Mouse (Mus musculus) fat pad, adult 2 months (tissue): ENCODE data around the gene Gm45623.

Experiments
- DNase-seq: peaks from one replicate; pipeline ENCODE4 v3.0.0-alpha.2; 2011; ENCODE audit warnings: low read depth, low spot score; ENCODE audit errors: extremely low read depth

Gene Gm45623

GRCm38 (mm10) chr13:56755871-56756270 lies 2.2 kb upstream of the Gm45623 start:
- peak; percentile 58 for DNase-seq

GRCm38 (mm10) chr13:56752474-56753191 lies 994 bp downstream of the Gm45623 start:
- no peak for DNase-seq

GRCm38 (mm10) chr13:56751774-56752173 lies 1.9 kb downstream of the Gm45623 start:
- no peak for DNase-seq

- DNase-seq, result no peak
Observed at GRCm38 (mm10) chr13:56749377-56749776, 4.2 kb downstream of the Gm45623 start.

GRCm38 (mm10) chr13:56747554-56747953 lies 6.1 kb downstream of the Gm45623 start:
- no peak for DNase-seq

GRCm38 (mm10) chr13:56746739-56747532 lies 6.7 kb downstream of the Gm45623 start:
- DNase-seq, result no peak

GRCm38 (mm10) chr13:56742325-56742901 lies 11.2 kb downstream of the Gm45623 start:
- no peak for DNase-seq

GRCm38 (mm10) chr13:56741691-56742090 lies 11.9 kb downstream of the Gm45623 start:
- no peak for DNase-seq

GRCm38 (mm10) chr13:56740496-56740895 lies 13.1 kb downstream of the Gm45623 start:
- DNase-seq, result no peak

GRCm38 (mm10) chr13:56739556-56739955 lies 14.1 kb downstream of the Gm45623 start:
- no peak for DNase-seq

- DNase-seq, result no peak
Observed at GRCm38 (mm10) chr13:56735212-56735875, 18.3 kb downstream of the Gm45623 start.

GRCm38 (mm10) chr13:56734617-56735016 lies 19.0 kb downstream of the Gm45623 start:
- DNase-seq, result no peak

- DNase-seq, result no peak
Observed at GRCm38 (mm10) chr13:56729046-56729445, 24.6 kb downstream of the Gm45623 start.

- DNase-seq, result no peak
Observed at GRCm38 (mm10) chr13:56726551-56726950, 27.1 kb downstream of the Gm45623 start.

GRCm38 (mm10) chr13:56712221-56712620 lies 41.4 kb downstream of the Gm45623 start:
- DNase-seq, result no peak

GRCm38 (mm10) chr13:56710620-56711019 lies 43.0 kb downstream of the Gm45623 start:
- DNase-seq, result no peak

- no peak for DNase-seq
Observed at GRCm38 (mm10) chr13:56707606-56708005, 46.0 kb downstream of the Gm45623 start.

GRCm38 (mm10) chr13:56707111-56707510 lies 46.5 kb downstream of the Gm45623 start:
- DNase-seq, result no peak

GRCm38 (mm10) chr13:56704596-56704995 lies 49.0 kb downstream of the Gm45623 start:
- DNase-seq, result no peak

GRCm38 (mm10) chr13:56703871-56704321 lies 49.7 kb downstream of the Gm45623 start:
- no peak for DNase-seq

- DNase-seq, result no peak
Observed at GRCm38 (mm10) chr13:56703222-56703870, 50.3 kb downstream of the Gm45623 start.
